Mouse (Mus musculus) CD4-positive, CD25-positive, alpha-beta regulatory T cell, adult 4 months (primary cell): ENCODE results near the gene Wnt11. TPM values are rescaled to one million over a fixed set of nuclear protein-coding genes. Genes with fewer than 3 reads are reported as not detected.

Experiments used
- polyA plus RNA-seq, 2 experiments: library from polyadenylated mRNA; unstranded; fragments of 100-300 nt; shearing (Covaris generic); gene quantifications; one replicate each; pipeline ENCODE4 v1.2.1; 2017

Wnt11 gene
- polyA plus RNA-seq, 2 experiments from 2014 or later: not detected

Other genes with a start within 250 kb of the Wnt11 start
- gene Emsy, start 178.3 kb upstream of the Wnt11 start, polyA plus RNA-seq: 10 to 100 TPM; 71.4 to 73.3 TPM
- 10 to 100 TPM; 12.2 to 13.6 TPM for gene Thap12, start 132.0 kb upstream of the Wnt11 start, polyA plus RNA-seq